Mouse (Mus musculus) CH12.LX (cell line): Measurements from ENCODE around the gene Aurkb. TPM values are rescaled to one million over a fixed set of nuclear protein-coding genes. Genes with fewer than 3 reads are reported as not detected.

Experiments used
- DNase-seq: peaks from one replicate; pipeline ENCODE4 v3.0.0-alpha.2; 2013; ENCODE audit errors: extremely low read depth
- H3K27ac ChIP-seq: 2 replicates; pipeline ENCODE4 v1.5.1; 2012; ENCODE audit warnings: low read depth, mild to moderate bottlenecking, control low read depth, moderate library complexity; ENCODE audit not compliant: insufficient read depth
- H3K27me3 ChIP-seq: replicated peaks from 2 replicates; pipeline ENCODE3; 2012; ENCODE audit warnings: inconsistent platforms
- H3K36me3 ChIP-seq, 2 experiments: replicated peaks in 1 of 2; 2 replicates each; pipeline versions ENCODE3 to v1.6.1; 2012; ENCODE audit warnings: inconsistent platforms in 1 of 2, low read length in 1 of 2, mild to moderate bottlenecking in 1 of 2, mixed read lengths in 1 of 2, moderate library complexity in 1 of 2; ENCODE audit not compliant: control insufficient read depth in 1 of 2, insufficient read depth in 1 of 2
- H3K4me1 ChIP-seq, 2 experiments: 2 replicates each; pipeline ENCODE4 v1.6.1; 2012; ENCODE audit warnings: inconsistent platforms in 1 of 2, moderate library complexity in 1 of 2; ENCODE audit not compliant: insufficient read depth in 2 of 2, control insufficient read depth in 1 of 2
- H3K4me2 ChIP-seq: 2 replicates; pipeline ENCODE4 v1.6.1; 2012; ENCODE audit warnings: low read depth, mild to moderate bottlenecking, control low read depth; ENCODE audit not compliant: poor library complexity, insufficient read depth, severe bottlenecking
- H3K4me3 ChIP-seq, 3 experiments: fragments of 150-350 bp in 1 of 3; sonication (generic) in 1 of 3; replicated peaks in 1 of 3; 2 replicates each; pipeline versions ENCODE3 to v1.5.1; 2011 to 2012; ENCODE audit warnings: low read depth in 2 of 3, low read length in 2 of 3, mild to moderate bottlenecking in 2 of 3, moderate library complexity in 2 of 3, control low read depth in 1 of 3, improper control_type of control experiment in 1 of 3, inconsistent platforms in 1 of 3, mixed read lengths in 1 of 3; ENCODE audit not compliant: poor library complexity in 1 of 3
- H3K79me2 ChIP-seq: replicated peaks from 2 replicates; pipeline ENCODE4 v1.6.1; 2012; ENCODE audit warnings: mild to moderate bottlenecking, moderate library complexity; ENCODE audit not compliant: control insufficient read depth, poor library complexity, insufficient read depth, severe bottlenecking; ENCODE audit errors: extremely low read depth
- H3K9ac ChIP-seq: 2 replicates; pipeline ENCODE4 v1.6.1; 2012; ENCODE audit warnings: low read depth, mild to moderate bottlenecking, control low read depth, moderate library complexity; ENCODE audit not compliant: insufficient read depth
- H3K9me3 ChIP-seq: replicated peaks from 2 replicates; pipeline ENCODE3; 2012; ENCODE audit warnings: low read length, inconsistent platforms, mixed read lengths
- CHD1 ChIP-seq: IDR thresholded peaks from 2 replicates; pipeline ENCODE4 v1.6.1; 2012; ENCODE audit warnings: low read depth, low read length, improper control_type of control experiment, inconsistent platforms
- CHD2 ChIP-seq: IDR thresholded peaks from 2 replicates; pipeline ENCODE4 v1.6.1; 2011; ENCODE audit warnings: low read length, improper control_type of control experiment
- E2F4 ChIP-seq: IDR thresholded peaks from 2 replicates; pipeline ENCODE4 v1.6.1; 2011; ENCODE audit warnings: low read depth, low read length, improper control_type of control experiment; ENCODE audit not compliant: insufficient replicate concordance
- EP300 ChIP-seq: IDR thresholded peaks from 2 replicates; pipeline ENCODE4 v1.6.1; 2011; ENCODE audit warnings: low read length, improper control_type of control experiment
- HCFC1 ChIP-seq: IDR thresholded peaks from 2 replicates; pipeline ENCODE4 v1.6.1; 2012; ENCODE audit warnings: low read depth, mild to moderate bottlenecking, inconsistent platforms, low read length, improper control_type of control experiment
- IRF4 ChIP-seq: IDR thresholded peaks from 2 replicates; pipeline ENCODE4 v1.6.1; 2014; ENCODE audit warnings: low read depth, mild to moderate bottlenecking, inconsistent platforms, low read length, improper control_type of control experiment
- JUND ChIP-seq: conservative IDR thresholded peaks from 2 replicates; pipeline ENCODE4 v1.6.1; 2011; ENCODE audit warnings: low read depth, low read length, improper control_type of control experiment
- KAT2A ChIP-seq: IDR thresholded peaks from 2 replicates; pipeline ENCODE4 v1.6.1; 2012; ENCODE audit warnings: low read length, improper control_type of control experiment, inconsistent platforms; ENCODE audit not compliant: insufficient replicate concordance
- MAZ ChIP-seq: IDR thresholded peaks from 2 replicates; pipeline ENCODE4 v1.6.1; 2012; ENCODE audit warnings: low read depth, mild to moderate bottlenecking, inconsistent platforms, low read length, improper control_type of control experiment, moderate library complexity
- MEF2A ChIP-seq: IDR thresholded peaks from 2 replicates; pipeline ENCODE4 v1.6.1; 2014; ENCODE audit warnings: low read depth, mild to moderate bottlenecking, inconsistent platforms, low read length, improper control_type of control experiment, borderline replicate concordance
- MXI1 ChIP-seq: IDR thresholded peaks from 2 replicates; pipeline ENCODE4 v1.6.1; 2011; ENCODE audit warnings: mild to moderate bottlenecking, low read depth, low read length, improper control_type of control experiment
- MYC ChIP-seq: IDR thresholded peaks from 2 replicates; pipeline ENCODE4 v1.6.1; 2011; ENCODE audit warnings: low read depth, mild to moderate bottlenecking, improper control_type of control experiment, low read length
- NELFE ChIP-seq: IDR thresholded peaks from 2 replicates; pipeline ENCODE4 v1.6.1; 2011; ENCODE audit warnings: low read depth, low read length, improper control_type of control experiment
- PAX5 ChIP-seq: IDR thresholded peaks from 2 replicates; pipeline ENCODE4 v1.6.1; 2012; ENCODE audit warnings: low read length, inconsistent platforms, mixed read lengths
- POLR2A ChIP-seq: IDR thresholded peaks from 2 replicates; pipeline ENCODE4 v1.6.1; 2011; ENCODE audit warnings: low read depth, mild to moderate bottlenecking, improper control_type of control experiment, low read length
- POLR2AphosphoS2 ChIP-seq: IDR thresholded peaks from 2 replicates; pipeline ENCODE4 v1.6.1; 2011; ENCODE audit warnings: low read depth, low read length, improper control_type of control experiment
- TBP ChIP-seq: conservative IDR thresholded peaks from 2 replicates; pipeline ENCODE4 v1.6.1; 2011; ENCODE audit warnings: low read depth, low read length, improper control_type of control experiment
- UBTF ChIP-seq: IDR thresholded peaks from 2 replicates; pipeline ENCODE4 v1.6.1; 2012; ENCODE audit warnings: low read depth, mild to moderate bottlenecking, inconsistent platforms, low read length, improper control_type of control experiment, moderate library complexity
- USF2 ChIP-seq: conservative IDR thresholded peaks from 2 replicates; pipeline ENCODE4 v1.6.1; 2011; ENCODE audit warnings: low read depth, low read length, improper control_type of control experiment
- ZMIZ1 ChIP-seq: IDR thresholded peaks from 2 replicates; pipeline ENCODE4 v1.6.1; 2012; ENCODE audit warnings: low read depth, mild to moderate bottlenecking, inconsistent platforms, low read length, improper control_type of control experiment
- ZNF384 ChIP-seq: IDR thresholded peaks from 2 replicates; pipeline ENCODE4 v1.6.1; 2012; ENCODE audit warnings: low read depth, low read length, improper control_type of control experiment, inconsistent platforms
- dilution Hi-C: fragments of 300-500 bp; cut with MboI; formaldehyde crosslinking; loops from 2 replicates; pipeline ENCODE4 v1.14.3; 2020; ENCODE audit warnings: low sequenced_read_pairs; ENCODE audit not compliant: extremely low pct_unique_long_range_greater_than_20kb, extremely low pct_ligation_motif_present
- in situ Hi-C: fragments of 300-500 bp; cut with MboI; formaldehyde crosslinking; loops from 3 replicates; pipeline ENCODE4 v1.14.3; 2019; ENCODE audit warnings: low sequenced_read_pairs, low pct_ligation_motif_present, low pct_unique_long_range_greater_than_20kb, mixed read lengths
- polyA plus RNA-seq: library from polyadenylated mRNA; unstranded; fragments of >175 nt; gene quantifications from 2 replicates; pipeline ENCODE4 v1.2.1, GENCODE M21; 2012; ENCODE audit warnings: low read depth; ENCODE audit not compliant: insufficient read length
- total RNA-seq, 2 experiments: library from RNA; depleted of rRNA; stranded (reverse); fragments of 300-350 nt in 1 of 2; fragments of >200 nt in 1 of 2; gene quantifications; 2 replicates each; pipeline ENCODE4 v1.2.3; 2012 to 2014

Aurkb gene
- total RNA-seq (2012; rRNA removed), result 170 and 177 TPM in 2 replicates
- total RNA-seq (2014; rRNA removed), result 181 and 190 TPM in 2 replicates
- polyA plus RNA-seq, result 178 and 200 TPM in 2 replicates

DNA sequence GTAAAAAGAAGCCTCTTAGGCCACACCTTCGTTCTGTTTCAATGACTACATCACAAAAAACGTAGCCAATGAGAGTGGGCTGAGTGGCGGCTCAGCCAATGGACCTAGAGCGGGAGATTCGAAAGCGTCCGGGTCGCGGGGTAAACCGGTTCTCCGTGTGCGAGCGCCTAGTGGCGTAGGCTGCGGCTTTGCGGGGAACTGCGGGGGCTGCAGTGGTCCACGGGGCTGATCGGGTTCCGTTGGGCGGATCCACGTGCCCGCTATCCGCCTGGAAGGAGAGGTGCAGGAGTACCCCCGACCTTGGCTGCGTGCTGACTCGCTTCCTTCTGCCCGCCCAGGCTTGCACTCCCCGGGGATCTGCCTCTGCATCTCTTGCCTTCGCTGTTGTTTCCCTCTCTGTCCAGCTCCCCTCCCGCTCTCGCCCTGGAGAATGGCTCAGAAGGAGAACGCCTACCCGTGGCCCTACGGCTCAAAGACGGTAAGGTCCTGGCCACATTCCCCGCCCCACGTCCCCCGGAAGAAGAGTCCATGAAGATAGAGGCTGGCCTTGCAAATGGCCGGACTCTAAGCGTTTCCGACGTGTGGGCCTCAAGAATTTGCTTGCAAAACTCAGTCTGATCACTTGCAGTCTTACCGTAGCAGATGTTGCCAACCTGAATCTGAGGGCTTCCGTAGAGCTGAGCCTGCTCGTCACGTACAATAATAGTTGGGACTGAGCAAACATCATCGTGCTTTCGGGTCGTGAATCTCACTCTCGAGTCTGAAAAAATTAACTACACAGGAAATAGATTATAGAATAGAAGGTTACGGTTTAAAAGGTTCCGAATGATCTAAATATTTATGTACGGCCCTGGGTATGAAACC, at the start of gene Aurkb:
TSS of gene Aurkb (plus strand) at position 117 of the 864 bp plus-strand sequence.
- DNase-seq, result peak; percentile 95
- Histone ChIP-seq H3K27ac (peak within 1 kb of the TSS; percentile 79), H3K9ac (peak within 1 kb of the TSS; percentile 75), H3K4me1 (peaks cover 20 to 60% of the 10 kb centered on the region in 2 experiments), H3K9me3 (no peaks in the 10 kb centered on the region), H3K4me2 (peak within 1 kb of the TSS; percentile 94), H3K27me3 (no peaks in the 10 kb centered on the region), H3K36me3 (peaks cover 31 to 36% of the 10 kb centered on the region in 2 experiments), H3K4me3 (peak within 1 kb of the TSS; percentile 73 to 90 (median 86)), H3K79me2 (peaks cover 51% of the 10 kb centered on the region)
- TF ChIP-seq MXI1, result peak; percentile 39; the same call in 1 of the 2 replicates
- no peak for TF ChIP-seq E2F4
- peak; percentile 88; the same call in 1 of the 2 replicates for TF ChIP-seq UBTF
- TF ChIP-seq CHD1, result peak; percentile 79; the same call in 1 of the 2 replicates
- TF ChIP-seq TBP, result peak; percentile 86
- TF ChIP-seq HCFC1, result peak; percentile 7; the same call in 1 of the 2 replicates
- TF ChIP-seq NELFE, result no peak
- TF ChIP-seq EP300, result no peak
- no peak; the same call in 1 of the 2 replicates for TF ChIP-seq ZNF384
- TF ChIP-seq PAX5, result no peak
- no peak for TF ChIP-seq KAT2A
- TF ChIP-seq MEF2A, result no peak
- no peak for TF ChIP-seq CHD2
- no peak for TF ChIP-seq IRF4
- TF ChIP-seq JUND, result no peak
- TF ChIP-seq MAZ, result 0 out of 2 replicates have a peak, but pooled peaks have one; percentile 4
- no peak; the same call in 1 of the 2 replicates for TF ChIP-seq ZMIZ1
- peak; percentile 96 for TF ChIP-seq POLR2A
- TF ChIP-seq MYC, result no peak
- in situ Hi-C loops, result no loop called here
- dilution Hi-C loops, result no loop called here

GRCm38 (mm10) chr11:68997080-68997479, 48.4 kb upstream of the Aurkb start:
- H3K9me3 ChIP-seq, result no peaks in the 10 kb centered on the region
- no peaks in the 10 kb centered on the region for H3K27me3 ChIP-seq
- TF ChIP-seq POLR2AphosphoS2 (no peak), TBP (no peak), POLR2A (no peak), USF2 (no peak), HCFC1 (no peak)
- DNase-seq, result no peak
- H3K4me1 ChIP-seq, result no peaks in the 10 kb centered on the region
- H3K4me3 ChIP-seq, result no peak overlapping the region
- dilution Hi-C loops, result no loop called here
- no peak overlapping the region for H3K4me2 ChIP-seq
- no peaks in the 10 kb centered on the region for H3K79me2 ChIP-seq
- peaks cover 86 to 98% of the 10 kb centered on the region in 2 experiments for H3K36me3 ChIP-seq
- in situ Hi-C loops, result no loop called here
- H3K9ac ChIP-seq, result no peak overlapping the region
- no peak overlapping the region for H3K27ac ChIP-seq
